Mouse (Mus musculus): ENCODE results near the gene Alg9. TPM values are rescaled to one million over a fixed set of nuclear protein-coding genes. Genes with fewer than 3 reads are reported as not detected.

The Alg9 gene
- polyA plus RNA-seq, 1 experiment from 2014 or later, result 43.8 TPM

Other genes starting within 250 kb of the Alg9 start
- gene Pts, start 246.3 kb upstream of the Alg9 start, polyA plus RNA-seq (2015; fragmentation: Nextera tagmentation; extraction: Ambion mirVana), result 79.4 and 87.9 TPM in 2 replicates
- 5.1 TPM in 2 replicates for gene Il18, start 220.2 kb upstream of the Alg9 start, polyA plus RNA-seq (2015; fragmentation: Nextera tagmentation; extraction: Ambion mirVana)
- 0.15 and 0.40 TPM in 2 replicates for gene Bco2, start 219.8 kb upstream of the Alg9 start, polyA plus RNA-seq (2015; fragmentation: Nextera tagmentation; extraction: Ambion mirVana)
- 0.26 TPM in 1 of 2 replicates, not detected in the other for gene Tex12, start 213.7 kb upstream of the Alg9 start, polyA plus RNA-seq (2015; fragmentation: Nextera tagmentation; extraction: Ambion mirVana)
- gene Sdhd, start 171.2 kb upstream of the Alg9 start, polyA plus RNA-seq (2015; fragmentation: Nextera tagmentation; extraction: Ambion mirVana), result 241 and 249 TPM in 2 replicates
- gene Timm8b, start 171.1 kb upstream of the Alg9 start, polyA plus RNA-seq (2015; fragmentation: Nextera tagmentation; extraction: Ambion mirVana), result 286 and 288 TPM in 2 replicates
- gene Pih1d2, start 157.7 kb upstream of the Alg9 start, polyA plus RNA-seq (2015; fragmentation: Nextera tagmentation; extraction: Ambion mirVana), result 2.7 and 3.7 TPM in 2 replicates
- gene Nkapd1, start 157.6 kb upstream of the Alg9 start, polyA plus RNA-seq (2015; fragmentation: Nextera tagmentation; extraction: Ambion mirVana), result 28.6 and 30.1 TPM in 2 replicates
- 38.0 and 42.4 TPM in 2 replicates for gene Dlat, start 115.2 kb upstream of the Alg9 start, polyA plus RNA-seq (2015; fragmentation: Nextera tagmentation; extraction: Ambion mirVana)
- 22.6 and 23.3 TPM in 2 replicates for gene Dixdc1, start 35.5 kb upstream of the Alg9 start, polyA plus RNA-seq (2015; fragmentation: Nextera tagmentation; extraction: Ambion mirVana)
- 6.0 and 6.7 TPM in 2 replicates for gene 2310030G06Rik, start 28.5 kb upstream of the Alg9 start, polyA plus RNA-seq (2015; fragmentation: Nextera tagmentation; extraction: Ambion mirVana)
- gene Cryab, start 23.7 kb upstream of the Alg9 start, polyA plus RNA-seq (2015; fragmentation: Nextera tagmentation; extraction: Ambion mirVana), result 17.1 and 21.3 TPM in 2 replicates
- gene Hspb2, start 22.7 kb upstream of the Alg9 start, polyA plus RNA-seq (2015; fragmentation: Nextera tagmentation; extraction: Ambion mirVana), result 4.8 and 5.7 TPM in 2 replicates
- 11.1 and 12.4 TPM in 2 replicates for gene Fdxacb1, start 6.8 kb upstream of the Alg9 start, polyA plus RNA-seq (2015; fragmentation: Nextera tagmentation; extraction: Ambion mirVana)
- gene 1110032A03Rik, start 501 bp downstream of the Alg9 start, polyA plus RNA-seq (2015; fragmentation: Nextera tagmentation; extraction: Ambion mirVana), result 35.6 and 39.8 TPM in 2 replicates
- 72.2 and 75.3 TPM in 2 replicates for gene Ppp2r1b, start 70.3 kb downstream of the Alg9 start, polyA plus RNA-seq (2015; fragmentation: Nextera tagmentation; extraction: Ambion mirVana)
- gene Sik2, start 234.1 kb downstream of the Alg9 start, polyA plus RNA-seq (2015; fragmentation: Nextera tagmentation; extraction: Ambion mirVana), result 19.4 and 28.1 TPM in 2 replicates